Mouse (Mus musculus): ENCODE results near the gene Sln. TPM values are rescaled to one million over a fixed set of nuclear protein-coding genes. Genes with fewer than 3 reads are reported as not detected.

The Sln gene
- total RNA-seq, 1 experiment: not detected

- Histone ChIP-seq H3K9me3 (ENCODE audit: control insufficient read depth, insufficient read depth, low read depth, low read length) (no peaks in the 10 kb centered on the region), H3K4me1 (ENCODE audit: control insufficient read depth in 2 of 2, insufficient read depth in 2 of 2, low read length in 2 of 2, poor library complexity in 1 of 2) (no peaks in the 10 kb centered on the region), H3K27ac (ENCODE audit: insufficient read depth, low read depth, low read length, poor library complexity, severe bottlenecking) (no peak overlapping the region), H3K4me3 (ENCODE audit: insufficient read depth in 1 of 2, low read depth in 1 of 2, low read length in 2 of 2, poor library complexity in 1 of 2, severe bottlenecking in 1 of 2) (no peak overlapping the region), H3K9ac (ENCODE audit: insufficient read depth, low read depth, low read length, poor library complexity, severe bottlenecking) (no peak overlapping the region), H3K36me3 (ENCODE audit: control insufficient read depth, insufficient read depth, low read length, poor library complexity, severe bottlenecking) (no peaks in the 10 kb centered on the region)
- no peak for DNase-seq (ENCODE audit: low read depth, low spot score)
- no peak for TF ChIP-seq CHD2 (IDR thresholded peaks at IDR 0.05; ENCODE audit: low read depth, low read length)
- TF ChIP-seq MAFK (IDR thresholded peaks at IDR 0.05; ENCODE audit: insufficient read depth, low read depth, low read length): no peak
- no peak for TF ChIP-seq ZNF384 (IDR thresholded peaks at IDR 0.05; ENCODE audit: low read depth, low read length)
- TF ChIP-seq HCFC1 (IDR thresholded peaks at IDR 0.05; ENCODE audit: borderline replicate concordance, insufficient read depth, low read length): no peak
- TF ChIP-seq ZC3H11A (IDR thresholded peaks at IDR 0.05; ENCODE audit: borderline replicate concordance, low read depth, low read length): no peak
- in situ Hi-C loops (cut with MboI; ENCODE audit: low sequenced_read_pairs in 2 of 2, unreplicated experiment in 2 of 2): no loop called here
Observed at GRCm38 (mm10) chr9:53857864-53858263, 7.9 kb downstream of the Sln start.

GRCm38 (mm10) chr9:53873239-53873638 lies 23.3 kb downstream of the Sln start:
- Histone ChIP-seq H3K4me3 (ENCODE audit: insufficient read depth in 1 of 2, low read depth in 1 of 2, low read length in 2 of 2, poor library complexity in 1 of 2, severe bottlenecking in 1 of 2) (no peak overlapping the region), H3K4me1 (ENCODE audit: control insufficient read depth in 2 of 2, insufficient read depth in 2 of 2, low read length in 2 of 2, poor library complexity in 1 of 2) (peaks cover 0 to 2% of the 10 kb centered on the region in 2 experiments; a peak in 1 of 4 replicates), H3K36me3 (ENCODE audit: control insufficient read depth, insufficient read depth, low read length, poor library complexity, severe bottlenecking) (no peaks in the 10 kb centered on the region), H3K9ac (ENCODE audit: insufficient read depth, low read depth, low read length, poor library complexity, severe bottlenecking) (no peak overlapping the region), H3K27ac (ENCODE audit: insufficient read depth, low read depth, low read length, poor library complexity, severe bottlenecking) (no peak overlapping the region), H3K9me3 (ENCODE audit: control insufficient read depth, insufficient read depth, low read depth, low read length) (no peaks in the 10 kb centered on the region)
- no peak for DNase-seq (ENCODE audit: low read depth, low spot score)
- in situ Hi-C loops (cut with MboI; ENCODE audit: low sequenced_read_pairs in 2 of 2, unreplicated experiment in 2 of 2): no loop called here
- TF ChIP-seq ZC3H11A (IDR thresholded peaks at IDR 0.05; ENCODE audit: borderline replicate concordance, low read depth, low read length) (no peak), CHD2 (IDR thresholded peaks at IDR 0.05; ENCODE audit: low read depth, low read length) (no peak), ZNF384 (IDR thresholded peaks at IDR 0.05; ENCODE audit: low read depth, low read length) (no peak), MAFK (IDR thresholded peaks at IDR 0.05; ENCODE audit: insufficient read depth, low read depth, low read length) (no peak), HCFC1 (IDR thresholded peaks at IDR 0.05; ENCODE audit: borderline replicate concordance, insufficient read depth, low read length) (no peak)

- peaks cover 0 to 2% of the 10 kb centered on the region in 2 experiments; a peak in 1 of 4 replicates for H3K4me1 ChIP-seq (ENCODE audit: control insufficient read depth in 2 of 2, insufficient read depth in 2 of 2, low read length in 2 of 2, poor library complexity in 1 of 2)
- TF ChIP-seq MAFK (IDR thresholded peaks at IDR 0.05; ENCODE audit: insufficient read depth, low read depth, low read length): no peak
- no peak for TF ChIP-seq HCFC1 (IDR thresholded peaks at IDR 0.05; ENCODE audit: borderline replicate concordance, insufficient read depth, low read length)
- TF ChIP-seq CHD2 (IDR thresholded peaks at IDR 0.05; ENCODE audit: low read depth, low read length): no peak
- TF ChIP-seq ZNF384 (IDR thresholded peaks at IDR 0.05; ENCODE audit: low read depth, low read length): no peak
- no peak for TF ChIP-seq ZC3H11A (IDR thresholded peaks at IDR 0.05; ENCODE audit: borderline replicate concordance, low read depth, low read length)
- no peak overlapping the region for H3K4me3 ChIP-seq (ENCODE audit: insufficient read depth in 1 of 2, low read depth in 1 of 2, low read length in 2 of 2, poor library complexity in 1 of 2, severe bottlenecking in 1 of 2)
- H3K9me3 ChIP-seq (ENCODE audit: control insufficient read depth, insufficient read depth, low read depth, low read length): no peaks in the 10 kb centered on the region
- no peak for DNase-seq (ENCODE audit: low read depth, low spot score)
- no peak overlapping the region for H3K9ac ChIP-seq (ENCODE audit: insufficient read depth, low read depth, low read length, poor library complexity, severe bottlenecking)
- no peaks in the 10 kb centered on the region for H3K36me3 ChIP-seq (ENCODE audit: control insufficient read depth, insufficient read depth, low read length, poor library complexity, severe bottlenecking)
- H3K27ac ChIP-seq (ENCODE audit: insufficient read depth, low read depth, low read length, poor library complexity, severe bottlenecking): no peak overlapping the region
- in situ Hi-C loops (cut with MboI; ENCODE audit: low sequenced_read_pairs in 2 of 2, unreplicated experiment in 2 of 2): loop anchor here in 1 of 2 experiments (25.0 kb wide), 1 partner anchor 235 kb away; no protein-coding TSS in a partner anchor
Observed at GRCm38 (mm10) chr9:53877423-53877822, 27.5 kb downstream of the Sln start.

- Histone ChIP-seq H3K4me3 (ENCODE audit: insufficient read depth in 1 of 2, low read depth in 1 of 2, low read length in 2 of 2, poor library complexity in 1 of 2, severe bottlenecking in 1 of 2) (peak overlapping the region in 1 of 2 experiments; percentile 49; a peak in 1 of 4 replicates), H3K9me3 (ENCODE audit: control insufficient read depth, insufficient read depth, low read depth, low read length) (no peaks in the 10 kb centered on the region), H3K27ac (ENCODE audit: insufficient read depth, low read depth, low read length, poor library complexity, severe bottlenecking) (no peak overlapping the region), H3K36me3 (ENCODE audit: control insufficient read depth, insufficient read depth, low read length, poor library complexity, severe bottlenecking) (no peaks in the 10 kb centered on the region), H3K4me1 (ENCODE audit: control insufficient read depth in 2 of 2, insufficient read depth in 2 of 2, low read length in 2 of 2, poor library complexity in 1 of 2) (no peaks in the 10 kb centered on the region), H3K9ac (ENCODE audit: insufficient read depth, low read depth, low read length, poor library complexity, severe bottlenecking) (no peak overlapping the region)
- TF ChIP-seq HCFC1 (IDR thresholded peaks at IDR 0.05; ENCODE audit: borderline replicate concordance, insufficient read depth, low read length) (no peak), ZC3H11A (IDR thresholded peaks at IDR 0.05; ENCODE audit: borderline replicate concordance, low read depth, low read length) (no peak), ZNF384 (IDR thresholded peaks at IDR 0.05; ENCODE audit: low read depth, low read length) (no peak), CHD2 (IDR thresholded peaks at IDR 0.05; ENCODE audit: low read depth, low read length) (no peak), MAFK (IDR thresholded peaks at IDR 0.05; ENCODE audit: insufficient read depth, low read depth, low read length) (no peak)
- DNase-seq (ENCODE audit: low read depth, low spot score): no peak
- in situ Hi-C loops (cut with MboI; ENCODE audit: low sequenced_read_pairs in 2 of 2, unreplicated experiment in 2 of 2): loop anchor here in 1 of 2 experiments (10.0 to 25.0 kb wide), 2 partner anchors 101 to 229 kb away; no protein-coding TSS in a partner anchor
Observed at GRCm38 (mm10) chr9:53883588-53884280, 33.8 kb downstream of the Sln start.

Data from ES-E14 (cell line).